Mouse (Mus musculus): ENCODE measurements around the gene Prkcb.

- TF ChIP-seq POLR2A (IDR thresholded peaks at IDR 0.05; ENCODE audit: borderline replicate concordance, extremely low read depth, low read depth, low read length), result no peak
- no peak for TF ChIP-seq CTCF (IDR thresholded peaks at IDR 0.05; ENCODE audit: insufficient read depth, low read length)
These were observed 312.3 kb downstream of the Prkcb start for GRCm38 (mm10) chr7:122600856-122601255.

All from lung, adult 2 months (tissue).